9 mouse cellular contexts compared by ENCODE assay signal in the genomic region with DNA sequence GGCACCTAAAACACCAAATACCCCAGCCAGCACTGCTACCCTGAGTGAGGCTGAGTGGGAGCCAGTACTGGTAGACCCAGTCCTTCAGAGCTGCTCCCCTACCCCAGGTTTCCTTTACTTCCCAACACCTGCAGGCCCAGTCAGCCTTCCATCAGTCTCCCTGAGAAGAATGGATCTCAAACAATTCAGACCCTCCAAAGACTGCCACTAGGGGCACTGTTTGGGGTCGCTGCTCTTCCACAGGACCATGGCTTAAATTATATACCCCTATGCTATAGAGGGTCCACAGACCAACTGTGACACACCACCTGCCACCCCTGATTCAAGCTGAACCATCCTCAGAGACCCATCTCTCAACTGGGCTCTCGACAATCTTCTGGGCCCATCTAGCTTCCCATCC. TPM values are rescaled to one million over a fixed set of nuclear protein-coding genes. Genes with fewer than 3 reads are reported as not detected.
DNase-seq lines count a peak whose midpoint lies in the region; ATAC-seq and TF ChIP-seq lines count a peak whose summit lies in the region.
"Had no signal": no experiment of that assay in that cellular context is flagged by ENCODE, and none has a peak within 500 bp of the region (broad histone marks: within the 10 kb centered on the region; RNA-seq: fewer than 3 reads in every experiment).

No protein-coding gene starts in this region.

- DNase-seq in forebrain, embryonic 10.5 days (ENCODE audit: extremely low spot score, low spot score) = peak; percentile 35
- DNase-seq in midbrain, embryonic 14.5 days = peak; percentile 57
- DNase-seq in gastrocnemius, adult 18-20 months (ENCODE audit: low spot score) = no peak
- DNase-seq in layer of hippocampus, adult 11-12 months (ENCODE audit: low spot score) = no peak
- DNase-seq in urinary bladder, postnatal 25 days (ENCODE audit: low spot score) = no peak
- DNase-seq: kidney, postnatal 25 days had no signal

- no peak for ATAC-seq in forebrain, embryonic 16.5 days
- no peak for ATAC-seq in hindbrain, embryonic 12.5 days (ENCODE audit: low FRiP score)
- no peak for ATAC-seq in midbrain, embryonic 14.5 days (ENCODE audit: low FRiP score, low TSS enrichment)

- no peak overlapping the region for H3K4me2 ChIP-seq in forebrain, embryonic 16.5 days (ENCODE audit: low read length)
- peak overlapping the region; percentile 1; the same call in 1 of the 2 replicates for H3K4me2 ChIP-seq in hindbrain, embryonic 12.5 days (replicated peaks)
- H3K4me2 ChIP-seq in midbrain, embryonic 14.5 days (ENCODE audit: low read length) = peak overlapping the region; percentile 96

- peaks cover 51% of the 10 kb centered on the region for H3K4me1 ChIP-seq in forebrain, embryonic 10.5 days
- H3K4me1 ChIP-seq in forebrain, embryonic 16.5 days (replicated peaks; ENCODE audit: control insufficient read depth, insufficient read depth, low read length) = peaks cover 43% of the 10 kb centered on the region
- peaks cover 83% of the 10 kb centered on the region for H3K4me1 ChIP-seq in E14TG2a.4 (replicated peaks; ENCODE audit: low read depth, low read length)
- peaks cover 43% of the 10 kb centered on the region for H3K4me1 ChIP-seq in hindbrain, embryonic 12.5 days
- H3K4me1 ChIP-seq in midbrain, embryonic 14.5 days (ENCODE audit: control insufficient read depth, insufficient read depth, low read length) = peaks cover 42% of the 10 kb centered on the region

- H3K9ac ChIP-seq in forebrain, embryonic 16.5 days (replicated peaks; ENCODE audit: low read depth, low read length) = no peak overlapping the region
- peak overlapping the region; percentile 29; the same call in 1 of the 2 replicates for H3K9ac ChIP-seq in hindbrain, embryonic 12.5 days
- peak overlapping the region; percentile 14 for H3K9ac ChIP-seq in midbrain, embryonic 14.5 days (replicated peaks; ENCODE audit: low read length)

- H3K9me3 ChIP-seq in forebrain, embryonic 10.5 days = no peaks in the 10 kb centered on the region
- H3K9me3 ChIP-seq in forebrain, embryonic 16.5 days (ENCODE audit: control insufficient read depth, low read length) = no peaks in the 10 kb centered on the region
- no peaks in the 10 kb centered on the region for H3K9me3 ChIP-seq in E14TG2a.4 (ENCODE audit: low read length)
- no peaks in the 10 kb centered on the region for H3K9me3 ChIP-seq in hindbrain, embryonic 12.5 days (replicated peaks)
- no peaks in the 10 kb centered on the region for H3K9me3 ChIP-seq in midbrain, embryonic 14.5 days (ENCODE audit: control insufficient read depth, low read length)

- H3K27me3 ChIP-seq in forebrain, embryonic 10.5 days (ENCODE audit: poor library complexity, severe bottlenecking) = no peaks in the 10 kb centered on the region
- no peaks in the 10 kb centered on the region for H3K27me3 ChIP-seq in forebrain, embryonic 16.5 days (replicated peaks; ENCODE audit: control insufficient read depth, insufficient read depth, low read length)
- peaks cover 9% of the 10 kb centered on the region for H3K27me3 ChIP-seq in E14TG2a.4 (ENCODE audit: insufficient read depth, low read length)
- H3K27me3 ChIP-seq in hindbrain, embryonic 12.5 days = no peaks in the 10 kb centered on the region
- no peaks in the 10 kb centered on the region for H3K27me3 ChIP-seq in midbrain, embryonic 14.5 days (ENCODE audit: control insufficient read depth, insufficient read depth, low read length)

- H3K4me3 ChIP-seq in forebrain, embryonic 10.5 days = peak overlapping the region; percentile 100; the same call in 1 of the 2 replicates
- H3K4me3 ChIP-seq in forebrain, embryonic 16.5 days (replicated peaks; ENCODE audit: low read length) = no peak overlapping the region
- no peak overlapping the region for H3K4me3 ChIP-seq in E14TG2a.4 (replicated peaks; ENCODE audit: low read length)
- 0 out of 2 replicates have a peak overlapping the region, but pooled peaks have one; percentile 0 for H3K4me3 ChIP-seq in hindbrain, embryonic 12.5 days
- H3K4me3 ChIP-seq in midbrain, embryonic 14.5 days (replicated peaks; ENCODE audit: low read depth, low read length) = no peak overlapping the region

- peak; percentile 65 for TF ChIP-seq CTCF in E14TG2a.4 (conservative IDR thresholded peaks at IDR 0.05; ENCODE audit: low read length)

- H3K27ac ChIP-seq in forebrain, embryonic 10.5 days = 0 out of 2 replicates have a peak overlapping the region, but pooled peaks have one; percentile 40
- H3K27ac ChIP-seq in forebrain, embryonic 16.5 days (ENCODE audit: low read length) = no peak overlapping the region
- no peak overlapping the region for H3K27ac ChIP-seq in hindbrain, embryonic 12.5 days
- no peak overlapping the region for H3K27ac ChIP-seq in midbrain, embryonic 14.5 days (replicated peaks; ENCODE audit: low read depth, low read length)

- peaks cover 57% of the 10 kb centered on the region for H3K36me3 ChIP-seq in forebrain, embryonic 10.5 days (replicated peaks)
- H3K36me3 ChIP-seq in forebrain, embryonic 16.5 days (ENCODE audit: control insufficient read depth, insufficient read depth) = no peaks in the 10 kb centered on the region; the same call in 1 of the 2 replicates
- peaks cover 59% of the 10 kb centered on the region for H3K36me3 ChIP-seq in E14TG2a.4 (ENCODE audit: insufficient read depth, low read length)
- peaks cover 13% of the 10 kb centered on the region for H3K36me3 ChIP-seq in hindbrain, embryonic 12.5 days
- H3K36me3 ChIP-seq in midbrain, embryonic 14.5 days (ENCODE audit: control insufficient read depth, insufficient read depth, low read length) = peaks cover 28% of the 10 kb centered on the region

- WGBS in forebrain, embryonic 10.5 days = 48% methylated on average over 2 of the region's 2 CpGs
- 29% methylated on average over 2 of the region's 2 CpGs for WGBS in forebrain, embryonic 16.5 days
- WGBS in hindbrain, embryonic 12.5 days = 62% methylated on average over 2 of the region's 2 CpGs
- WGBS in midbrain, embryonic 14.5 days = 36% methylated on average over 2 of the region's 2 CpGs

RNA-seq across cellular contexts. Expression of gene Ppp1r37, which starts 3.9 kb away (rescaled TPM):
- 20.2 and 22.2 TPM in 2 replicates for polyA plus RNA-seq in forebrain, embryonic 10.5 days (2016; fragmentation: Nextera tagmentation; extraction: Ambion mirVana)
- 31.9 and 38.8 TPM in 2 replicates for polyA plus RNA-seq in forebrain, embryonic 16.5 days (2015; fragmentation: Nextera tagmentation; extraction: Ambion mirVana)
- 41.7 and 43.8 TPM in 2 replicates for polyA plus RNA-seq in hindbrain, embryonic 12.5 days (2016; fragmentation: Nextera tagmentation; extraction: Ambion mirVana)
- polyA plus RNA-seq in midbrain, embryonic 14.5 days (2014; fragmentation: Nextera tagmentation; extraction: Ambion mirVana) = 9.5 and 31.7 TPM in 2 replicates
- total RNA-seq in gastrocnemius, adult 18-20 months (2021) = 10 to 100 TPM; 43.4 to 47.5 TPM

RNA-seq across cellular contexts. Expression of gene Zfp296, which starts 18.1 kb away (rescaled TPM):
- 0.30 and 0.47 TPM in 2 replicates for polyA plus RNA-seq in forebrain, embryonic 10.5 days (2016; fragmentation: Nextera tagmentation; extraction: Ambion mirVana)
- 0.26 TPM in 1 of 2 replicates, not detected in the other for polyA plus RNA-seq in forebrain, embryonic 16.5 days (2015; fragmentation: Nextera tagmentation; extraction: Ambion mirVana)
- 0.30 TPM in 1 of 2 replicates, not detected in the other for polyA plus RNA-seq in hindbrain, embryonic 12.5 days (2016; fragmentation: Nextera tagmentation; extraction: Ambion mirVana)
- polyA plus RNA-seq in midbrain, embryonic 14.5 days (2014; fragmentation: Nextera tagmentation; extraction: Ambion mirVana) = 0.22 and 0.32 TPM in 2 replicates
- under 1 TPM; 0.43 to 0.71 TPM for total RNA-seq in gastrocnemius, adult 18-20 months (2021)

RNA-seq across cellular contexts. Expression of gene Gemin7, which starts 18.4 kb away (rescaled TPM):
- 180 and 186 TPM in 2 replicates for polyA plus RNA-seq in forebrain, embryonic 10.5 days (2016; fragmentation: Nextera tagmentation; extraction: Ambion mirVana)
- polyA plus RNA-seq in forebrain, embryonic 16.5 days (2015; fragmentation: Nextera tagmentation; extraction: Ambion mirVana) = 120 and 124 TPM in 2 replicates
- polyA plus RNA-seq in hindbrain, embryonic 12.5 days (2016; fragmentation: Nextera tagmentation; extraction: Ambion mirVana) = 121 and 145 TPM in 2 replicates
- 140 and 154 TPM in 2 replicates for polyA plus RNA-seq in midbrain, embryonic 14.5 days (2014; fragmentation: Nextera tagmentation; extraction: Ambion mirVana)
- 10 to 100 TPM; 72.9 to 81.2 TPM for total RNA-seq in gastrocnemius, adult 18-20 months (2021)

RNA-seq across cellular contexts. Expression of gene Nkpd1, which starts 41.3 kb away (rescaled TPM):
- 0.06 and 0.12 TPM in 2 replicates for polyA plus RNA-seq in forebrain, embryonic 10.5 days (2016; fragmentation: Nextera tagmentation; extraction: Ambion mirVana)
- polyA plus RNA-seq in forebrain, embryonic 16.5 days (2015; fragmentation: Nextera tagmentation; extraction: Ambion mirVana) = 0.81 and 0.90 TPM in 2 replicates
- polyA plus RNA-seq in hindbrain, embryonic 12.5 days (2016; fragmentation: Nextera tagmentation; extraction: Ambion mirVana) = 0.23 TPM in 1 of 2 replicates, not detected in the other
- 0.51 and 0.74 TPM in 2 replicates for polyA plus RNA-seq in midbrain, embryonic 14.5 days (2014; fragmentation: Nextera tagmentation; extraction: Ambion mirVana)
- total RNA-seq in gastrocnemius, adult 18-20 months (2021) = not detected

RNA-seq across cellular contexts. Expression of gene Clasrp, which starts 45.3 kb away (rescaled TPM):
- 53.6 and 54.0 TPM in 2 replicates for polyA plus RNA-seq in forebrain, embryonic 10.5 days (2016; fragmentation: Nextera tagmentation; extraction: Ambion mirVana)
- 57.2 and 57.6 TPM in 2 replicates for polyA plus RNA-seq in forebrain, embryonic 16.5 days (2015; fragmentation: Nextera tagmentation; extraction: Ambion mirVana)
- polyA plus RNA-seq in hindbrain, embryonic 12.5 days (2016; fragmentation: Nextera tagmentation; extraction: Ambion mirVana) = 70.1 and 73.6 TPM in 2 replicates
- 44.7 and 50.4 TPM in 2 replicates for polyA plus RNA-seq in midbrain, embryonic 14.5 days (2014; fragmentation: Nextera tagmentation; extraction: Ambion mirVana)
- 10 to 100 TPM in 1 of 2 experiments, 1 to 10 TPM in 1; 8.7 to 10.4 TPM for total RNA-seq in gastrocnemius, adult 18-20 months (2021)

Comparison
In these comparisons a context has a peak if more than half of its experiments do, and no peak if none do; other contexts are left out.
1. H3K4me3 ChIP-seq: peak in forebrain, embryonic 10.5 days (single experiment) and hindbrain, embryonic 12.5 days (single experiment); none in forebrain, embryonic 16.5 days (single experiment), E14TG2a.4 (single experiment) and midbrain, embryonic 14.5 days (single experiment).
2. DNase-seq: peak in forebrain, embryonic 10.5 days (single experiment) and midbrain, embryonic 14.5 days (single experiment); none in gastrocnemius, adult 18-20 months (single experiment), layer of hippocampus, adult 11-12 months (single experiment) and urinary bladder, postnatal 25 days (single experiment).